Mouse (Mus musculus): ENCODE results near the gene Sec14l1.

Gene Sec14l1

DNA sequence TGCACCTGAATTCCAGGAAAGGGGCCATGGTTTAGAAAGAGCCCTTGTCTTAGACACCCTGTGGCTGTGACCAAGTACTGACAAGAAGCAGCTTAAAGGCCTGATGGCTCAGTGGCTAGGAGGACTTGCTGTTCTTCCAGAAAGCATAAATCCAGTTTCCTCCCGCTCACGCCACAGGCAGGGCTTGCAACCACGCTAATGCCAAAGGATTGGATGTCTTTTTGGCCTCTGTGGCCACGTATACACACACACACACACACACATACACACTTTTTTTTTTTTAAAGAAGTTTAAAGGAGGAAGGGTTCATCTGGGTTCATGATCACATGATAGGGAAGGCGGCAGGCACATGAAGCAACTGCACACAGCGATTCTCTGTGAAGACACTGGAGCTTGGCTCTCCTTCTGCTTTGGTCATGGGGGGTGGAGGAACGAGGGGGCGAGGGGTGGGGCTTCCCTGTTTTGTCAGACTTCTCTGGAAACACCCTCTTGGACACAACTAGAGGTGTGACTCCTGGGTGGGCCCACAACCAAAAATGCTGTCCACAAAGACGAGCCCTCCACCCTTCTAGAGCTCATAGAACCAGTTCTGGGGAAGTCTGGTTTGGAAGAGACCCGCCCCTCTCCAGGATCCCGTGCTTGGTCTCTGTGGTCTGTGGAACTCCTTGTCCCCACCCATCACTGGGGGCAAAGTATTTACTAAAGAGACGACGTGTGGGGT lies 26.5 kb upstream of the Sec14l1 start:
- no peak for DNase-seq

DNA sequence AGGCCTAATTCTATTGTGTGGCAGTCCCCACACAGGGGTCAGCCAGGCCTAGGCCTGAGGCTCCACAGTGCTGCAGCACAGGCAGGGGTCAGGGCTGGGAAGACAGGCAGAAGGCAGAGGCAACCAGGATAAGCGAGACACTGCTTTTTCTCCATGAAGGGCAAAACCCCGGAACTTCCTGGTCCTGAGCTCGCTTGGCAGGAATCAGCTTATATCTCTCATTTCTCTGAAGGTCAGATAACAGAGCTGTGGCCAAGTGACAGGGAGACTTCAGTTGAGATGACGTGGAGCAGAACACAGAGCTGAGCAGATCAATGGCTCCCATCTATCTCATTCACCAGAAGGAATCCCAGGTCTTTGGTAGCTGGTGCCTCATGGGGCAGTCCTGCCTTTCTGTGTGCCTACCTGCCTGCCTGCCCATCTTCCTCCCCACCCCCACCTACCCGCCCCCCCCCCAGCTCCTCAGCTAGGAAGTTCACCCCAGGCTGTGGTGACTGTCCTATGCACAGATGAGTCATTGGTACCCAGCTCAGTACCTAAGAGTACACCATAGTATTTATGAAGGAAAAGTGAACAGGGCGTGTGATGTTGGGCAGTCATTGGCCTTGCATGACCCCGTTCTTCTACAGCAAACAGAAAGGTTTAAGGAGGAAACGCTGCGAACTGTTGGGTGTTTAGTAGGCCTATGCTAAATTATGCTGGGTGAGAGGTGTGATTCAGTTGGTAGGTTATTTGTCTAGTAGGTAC lies 25.1 kb upstream of the Sec14l1 start:
- DNase-seq, result no peak

DNA sequence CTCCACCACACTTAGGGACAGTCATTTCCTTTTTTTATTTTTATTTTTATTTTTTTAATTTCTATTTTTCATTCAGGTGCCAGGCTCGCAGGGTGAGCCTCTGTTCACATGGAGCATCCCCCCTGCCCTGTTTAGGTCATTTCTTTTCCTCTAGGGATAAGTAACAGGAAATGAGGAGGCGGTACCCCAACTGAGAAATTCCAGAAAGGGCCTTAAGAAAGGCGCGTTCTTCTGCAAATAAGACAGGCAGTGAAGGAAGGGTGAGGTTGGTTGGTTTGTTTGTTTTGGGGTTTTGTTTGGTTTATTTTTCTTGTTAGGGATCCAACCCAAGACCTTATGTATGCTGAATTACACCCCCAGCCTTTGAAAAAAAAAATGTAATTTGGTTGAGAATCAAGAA lies 23.6 kb upstream of the Sec14l1 start:
- no peak for DNase-seq

DNA sequence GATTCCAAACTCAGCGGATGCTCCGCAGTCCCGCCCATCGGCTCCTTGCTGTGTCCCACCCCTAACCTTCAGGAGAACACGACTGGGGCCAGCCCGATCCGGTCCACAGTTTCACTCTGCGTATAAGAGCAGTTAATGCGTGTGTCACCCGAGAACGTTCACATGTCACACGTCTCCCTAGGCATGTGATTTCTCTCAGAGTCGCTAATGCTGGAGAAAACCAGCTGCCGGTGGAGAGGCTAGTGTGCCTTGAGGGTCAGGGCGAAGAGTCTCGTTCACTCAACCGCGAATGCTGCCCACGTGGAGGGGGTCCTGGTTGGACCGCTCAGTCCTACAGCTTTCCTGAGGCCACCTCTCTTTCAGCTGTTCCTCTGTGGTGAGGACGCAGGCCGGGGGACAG lies 23.1 kb upstream of the Sec14l1 start:
- peak; percentile 70 for DNase-seq

DNA sequence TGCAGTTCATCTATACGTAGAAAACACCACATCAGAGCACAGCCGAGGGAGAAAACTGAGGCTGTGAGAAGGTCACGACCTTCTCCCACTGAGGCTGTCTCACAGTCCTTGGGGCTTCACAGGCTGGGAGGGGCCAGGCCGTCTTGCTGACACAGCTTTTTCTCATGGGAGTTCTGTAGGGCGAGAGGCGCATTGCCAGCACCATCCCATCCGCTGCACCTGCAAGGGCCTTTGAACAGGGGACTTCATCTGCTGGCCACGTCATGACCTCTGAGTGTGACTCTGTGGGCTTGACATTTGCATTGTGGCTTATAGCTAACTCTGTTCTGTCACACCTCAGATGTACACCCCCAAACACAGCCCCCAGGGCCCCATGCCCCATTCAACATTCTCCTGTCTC lies 22.3 kb upstream of the Sec14l1 start:
- DNase-seq, result no peak

DNA sequence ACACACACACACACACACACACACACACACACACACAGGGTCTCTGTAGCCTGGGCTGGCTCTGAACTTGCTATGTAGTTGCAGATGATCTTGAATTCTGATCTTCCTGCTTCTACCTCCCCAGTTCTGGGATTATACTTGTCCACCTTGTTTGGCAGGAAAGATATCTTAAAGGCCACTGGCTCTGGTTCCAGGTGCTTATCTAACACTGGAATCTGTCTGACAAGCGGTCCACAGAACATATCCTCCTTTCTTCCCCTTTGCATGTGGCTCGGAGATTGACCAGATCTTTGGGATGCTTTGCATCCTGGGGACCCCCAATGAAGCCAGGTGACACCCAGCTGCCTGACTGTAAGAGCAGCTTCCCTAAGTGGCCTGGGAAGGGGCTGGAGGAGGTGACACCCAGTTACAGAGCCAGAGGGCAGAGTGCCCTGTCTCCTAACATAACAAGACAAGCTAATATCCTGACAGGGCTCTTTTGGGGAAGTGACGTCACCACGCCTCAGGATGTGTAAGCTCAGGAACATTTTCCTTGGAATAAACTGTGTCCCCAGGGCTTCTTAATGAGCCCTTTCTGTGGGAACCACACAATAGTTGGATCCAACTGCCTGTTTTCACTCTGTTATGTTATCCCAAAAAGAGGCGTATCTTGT lies 20.9 kb upstream of the Sec14l1 start:
- peak; percentile 64 for DNase-seq

DNA sequence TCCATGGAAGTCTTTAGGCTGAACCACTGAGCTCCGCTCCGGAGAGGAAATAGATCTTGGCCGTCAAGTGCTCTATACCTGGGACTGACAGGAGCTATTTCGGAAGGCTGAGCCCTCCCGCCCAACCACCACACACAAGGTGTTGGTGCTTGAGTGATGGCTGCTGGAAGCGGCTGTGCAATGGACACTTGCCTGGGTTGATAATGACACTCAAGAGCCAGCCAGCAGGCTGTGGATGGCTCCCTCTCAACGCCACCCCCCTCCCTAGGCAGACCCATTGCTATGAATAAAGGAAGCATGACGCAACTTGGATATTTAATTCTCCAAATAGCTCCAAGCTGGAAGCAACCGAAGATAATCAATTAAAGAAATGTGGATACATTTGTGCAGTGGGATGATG lies 20.3 kb upstream of the Sec14l1 start:
- no peak for DNase-seq

DNA sequence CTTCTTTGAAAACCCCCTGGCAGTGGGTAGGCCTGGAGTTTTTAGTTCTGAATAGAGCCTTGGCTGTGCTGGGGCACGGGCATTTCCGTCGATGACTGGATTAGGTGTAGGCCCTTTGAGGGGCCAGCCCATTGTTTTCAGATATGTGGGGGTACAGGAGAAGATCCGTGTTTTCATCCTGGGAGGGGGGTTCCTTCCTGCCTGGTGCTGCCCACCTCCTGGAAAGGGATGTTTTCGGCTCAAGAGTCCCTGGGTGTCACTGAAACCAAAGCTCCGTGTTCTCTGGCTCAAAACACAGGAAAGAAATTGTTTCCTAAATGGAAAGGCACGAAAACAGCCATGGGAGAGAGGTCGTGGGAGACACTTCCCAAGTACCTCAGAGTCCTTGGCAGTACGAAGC lies 17.9 kb upstream of the Sec14l1 start:
- DNase-seq, result no peak

DNA sequence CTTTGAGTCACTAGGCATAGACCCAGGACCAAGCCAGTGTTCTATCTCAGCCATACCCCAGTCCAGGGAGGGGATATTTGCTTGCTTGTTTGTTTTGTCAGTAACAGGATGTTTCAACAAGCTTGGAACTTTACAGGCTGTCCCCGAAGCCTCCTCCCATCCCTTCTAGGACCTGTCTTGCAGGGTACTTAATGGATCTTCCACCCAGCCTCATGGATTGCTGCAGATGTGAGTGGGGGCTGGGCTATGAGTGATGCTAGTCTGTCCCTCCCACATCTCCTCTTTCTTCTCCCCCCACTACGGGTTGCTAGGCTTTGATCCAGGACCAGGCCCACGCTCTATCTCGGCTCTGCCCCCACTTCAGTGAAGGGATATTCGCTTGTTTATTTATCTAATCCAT lies 16.8 kb upstream of the Sec14l1 start:
- DNase-seq, result no peak

DNA sequence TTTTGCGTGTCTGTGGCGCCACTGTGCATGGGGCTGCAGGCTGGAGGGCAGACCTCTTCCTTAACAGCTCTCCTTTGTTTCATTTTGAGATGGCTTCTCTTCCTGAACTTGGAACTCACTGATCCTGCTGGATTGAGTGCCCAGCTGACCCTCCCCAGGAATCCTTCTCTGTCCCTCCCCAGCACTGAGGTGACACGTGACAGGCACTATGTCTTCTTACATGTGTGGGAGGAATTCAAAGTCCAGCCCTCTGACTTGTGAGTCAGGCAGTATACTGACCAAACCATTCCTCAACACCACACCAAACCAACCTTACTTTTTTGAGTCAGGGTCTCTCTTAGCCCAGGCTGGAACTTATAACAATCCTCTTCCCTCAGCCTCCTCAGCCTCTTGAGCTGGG lies 16.2 kb upstream of the Sec14l1 start:
- no peak for DNase-seq

DNA sequence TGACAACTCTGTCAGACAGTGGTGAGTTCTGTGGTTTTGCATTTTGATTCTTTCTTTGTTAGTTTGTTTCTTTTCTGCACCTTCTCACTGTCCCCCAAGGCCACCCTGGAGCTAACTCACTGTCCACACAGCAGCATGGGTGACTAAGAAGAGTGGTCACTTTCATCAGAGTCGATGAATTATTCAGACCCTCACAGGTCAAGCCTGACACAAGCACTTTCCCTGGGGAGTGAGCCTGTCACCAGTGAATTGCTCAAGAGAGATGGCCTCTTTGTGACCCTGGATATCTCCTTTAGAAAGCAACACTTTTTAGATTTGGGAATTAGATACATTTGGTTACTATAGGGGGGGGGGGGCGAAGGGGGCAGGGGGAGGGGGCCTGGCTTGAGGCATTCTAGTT lies 15.6 kb upstream of the Sec14l1 start:
- no peak for DNase-seq

DNA sequence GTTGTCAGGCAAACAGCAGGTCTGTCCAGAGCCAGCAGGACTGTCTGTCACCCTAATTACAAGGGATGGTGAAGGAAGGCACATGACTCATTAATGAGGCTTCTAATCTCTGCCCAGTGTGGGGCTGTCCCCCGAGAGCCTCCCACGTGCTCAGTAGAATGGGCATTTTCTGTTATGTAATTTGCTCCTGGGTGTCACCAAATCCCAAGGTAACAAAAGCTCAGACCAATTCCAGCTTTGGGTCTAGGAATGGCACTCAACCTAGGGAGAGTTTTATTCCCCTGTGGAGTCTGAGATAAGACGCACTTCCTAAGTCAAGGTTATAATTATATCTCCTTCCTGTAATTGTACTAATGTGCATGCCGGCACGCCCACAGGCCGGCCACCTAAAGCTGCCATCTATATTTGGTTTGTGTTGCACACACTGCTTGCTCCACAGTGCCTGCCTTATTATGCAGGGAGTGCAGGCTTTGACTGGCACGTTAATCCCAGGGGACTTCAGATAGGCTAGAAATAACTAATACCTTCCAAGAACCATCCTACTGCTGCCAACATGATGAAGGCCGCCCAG lies 13.5 kb upstream of the Sec14l1 start:
- DNase-seq, result peak; percentile 72

DNA sequence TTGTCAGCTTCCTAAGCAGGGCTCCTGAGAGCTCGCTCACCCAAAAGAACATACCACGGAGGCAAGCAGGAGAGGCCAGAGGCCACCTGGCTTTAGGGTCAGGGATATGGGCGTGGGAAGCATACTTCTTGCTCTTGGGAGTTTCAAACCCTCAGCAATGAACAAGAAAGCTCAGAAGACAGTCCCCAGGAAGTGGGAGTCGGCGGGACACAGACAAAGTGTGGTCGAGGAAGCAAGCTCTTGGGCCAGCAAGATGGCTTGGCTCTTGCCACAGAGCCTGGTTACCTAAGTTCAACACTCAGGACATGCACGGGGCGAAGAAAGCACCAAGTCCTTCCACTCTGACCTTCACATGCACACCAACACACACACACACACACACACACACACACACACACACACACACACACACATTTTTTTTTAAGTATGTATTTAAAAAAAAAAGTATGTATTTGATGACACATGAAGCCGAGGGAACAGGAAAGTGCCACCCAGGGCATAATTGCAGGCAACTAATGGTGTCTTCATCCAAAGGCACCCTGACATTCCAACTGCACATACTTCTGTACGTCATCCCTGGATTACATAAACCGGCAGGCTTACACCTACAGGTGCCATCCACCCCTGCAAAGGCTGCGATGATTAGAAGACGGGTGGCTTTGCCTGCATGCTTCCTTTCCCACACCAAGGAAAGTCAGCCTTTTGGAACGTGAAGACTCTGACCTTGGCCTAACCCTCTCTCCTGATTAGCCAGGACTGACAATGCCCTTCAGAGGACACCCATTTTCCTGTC lies 12.8 kb upstream of the Sec14l1 start:
- DNase-seq, result no peak

DNA sequence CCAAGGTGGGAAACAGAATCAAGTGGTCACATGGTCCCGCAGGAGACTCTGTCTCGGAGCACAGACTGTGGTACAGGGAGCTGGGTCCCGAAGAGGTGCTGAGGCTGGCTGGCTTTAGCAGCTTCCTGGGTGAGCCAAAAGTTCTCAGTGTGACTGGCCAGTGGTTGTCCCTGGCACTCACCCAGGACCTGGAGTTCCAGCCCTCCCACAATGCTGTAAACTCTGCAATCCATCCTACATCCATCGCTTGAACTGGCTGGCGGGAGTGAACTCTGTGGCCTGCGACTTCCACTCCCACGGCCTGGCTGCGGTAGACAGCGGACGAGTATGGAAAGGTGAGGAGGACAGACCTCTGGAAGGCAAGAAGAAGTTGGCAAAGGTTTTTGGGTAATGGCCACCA lies 11.4 kb upstream of the Sec14l1 start:
- DNase-seq, result no peak

DNA sequence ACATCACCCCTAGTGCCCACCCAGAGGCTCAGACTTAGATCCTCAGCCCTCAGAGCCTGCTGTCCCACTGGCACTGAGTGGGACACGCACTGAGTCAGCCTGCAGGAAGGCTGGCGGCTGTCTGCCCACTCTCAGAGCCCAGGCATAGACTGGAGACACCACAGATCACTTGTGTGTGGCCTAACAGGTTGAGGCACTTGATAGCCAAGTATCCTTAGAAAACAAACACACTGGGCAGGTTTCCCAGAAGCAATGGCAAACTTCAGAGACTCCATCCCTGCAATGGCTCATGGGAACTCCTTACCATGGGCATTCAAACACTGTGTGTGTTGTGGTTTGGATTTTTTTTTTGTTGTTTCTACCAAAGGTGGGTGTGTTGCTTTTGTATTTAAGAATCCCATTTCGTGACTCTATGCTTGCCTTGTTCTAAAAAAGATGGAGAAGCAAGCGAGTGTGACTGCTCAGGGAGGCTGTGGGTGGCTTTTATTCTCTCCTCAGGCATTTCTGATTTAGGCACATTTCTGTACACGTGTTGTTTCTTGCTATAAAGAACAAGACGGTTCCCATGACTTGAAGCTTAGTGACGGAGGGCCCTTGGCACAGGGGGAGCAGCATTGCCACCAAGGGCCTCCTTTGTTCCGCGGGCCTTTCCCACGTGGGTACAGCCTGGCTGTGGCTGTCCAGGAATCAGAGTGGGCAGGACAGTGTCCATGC lies 10.8 kb upstream of the Sec14l1 start:
- DNase-seq, result no peak

DNA sequence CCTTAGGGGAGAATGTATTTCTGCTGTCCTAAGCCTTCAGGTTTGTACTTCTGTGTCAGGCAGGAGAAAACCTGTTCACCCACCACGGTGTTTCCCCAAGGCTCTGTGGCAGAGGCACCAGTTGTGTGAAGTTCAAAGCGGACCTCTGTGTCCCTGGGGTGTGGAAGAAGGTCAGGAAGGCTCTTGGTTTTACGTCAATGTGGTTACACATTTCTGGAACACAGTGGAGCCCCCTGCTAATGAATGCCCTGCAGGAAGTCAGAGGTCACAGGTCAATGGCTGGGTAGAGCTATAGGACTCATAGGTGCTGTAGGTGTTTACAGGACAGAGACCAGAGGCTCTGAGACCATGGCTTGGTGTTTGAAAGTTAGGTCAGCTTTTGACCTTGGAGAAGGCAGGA lies 9.7 kb upstream of the Sec14l1 start:
- DNase-seq, result no peak

DNA sequence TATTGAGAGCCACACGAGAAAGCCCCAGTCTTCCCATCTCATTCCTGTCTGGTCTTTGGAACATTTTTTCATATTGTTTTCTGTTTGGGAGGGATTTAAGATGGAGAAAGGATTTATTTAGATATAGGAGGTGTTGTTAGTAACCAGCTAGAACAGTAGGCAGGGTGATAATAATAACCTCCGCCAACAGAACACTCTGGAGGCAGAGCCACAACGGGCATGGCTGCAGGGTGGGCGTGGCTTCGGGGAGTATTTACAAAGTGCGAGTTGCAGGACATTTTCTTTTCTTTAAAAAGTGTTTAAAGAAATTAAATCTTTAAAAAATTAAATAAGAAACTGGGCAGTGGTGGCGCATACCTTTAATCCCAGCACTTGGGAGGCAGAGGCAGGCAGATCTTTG lies 9.1 kb upstream of the Sec14l1 start:
- no peak for DNase-seq

DNA sequence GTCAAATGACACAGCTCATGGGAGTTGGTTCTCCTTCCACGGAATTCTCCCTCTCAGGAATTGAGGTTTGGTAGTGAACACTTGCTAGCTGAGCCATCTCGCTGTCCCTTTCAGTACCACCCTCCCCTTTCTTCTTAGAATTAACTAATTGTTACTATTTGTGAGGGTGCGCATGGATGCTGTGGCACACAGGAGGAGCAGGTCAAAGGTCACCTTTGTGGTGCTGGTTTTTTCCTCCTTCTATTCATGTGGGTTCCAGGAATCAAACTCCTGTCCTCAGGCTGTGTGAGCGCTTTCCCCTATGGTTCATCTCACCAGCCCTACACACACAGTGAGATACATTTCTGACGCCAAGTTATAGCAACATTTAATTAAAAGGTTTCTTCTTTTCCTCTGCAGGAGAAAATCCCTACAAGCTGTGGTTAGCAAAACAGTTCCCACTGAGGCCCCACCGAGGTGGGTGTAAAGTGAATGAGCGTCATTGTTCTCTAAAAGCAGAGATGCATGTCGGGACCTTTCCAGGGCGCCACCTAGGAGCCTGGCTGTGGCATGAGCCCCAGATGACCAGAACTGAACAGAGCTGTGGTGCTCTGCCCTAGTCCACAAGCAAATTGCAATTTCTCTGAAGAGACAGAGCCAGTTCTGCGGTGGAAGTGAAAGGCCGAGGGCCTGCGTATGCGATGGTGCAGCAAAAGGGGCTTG lies 8.2 kb upstream of the Sec14l1 start:
- no peak for DNase-seq

DNA sequence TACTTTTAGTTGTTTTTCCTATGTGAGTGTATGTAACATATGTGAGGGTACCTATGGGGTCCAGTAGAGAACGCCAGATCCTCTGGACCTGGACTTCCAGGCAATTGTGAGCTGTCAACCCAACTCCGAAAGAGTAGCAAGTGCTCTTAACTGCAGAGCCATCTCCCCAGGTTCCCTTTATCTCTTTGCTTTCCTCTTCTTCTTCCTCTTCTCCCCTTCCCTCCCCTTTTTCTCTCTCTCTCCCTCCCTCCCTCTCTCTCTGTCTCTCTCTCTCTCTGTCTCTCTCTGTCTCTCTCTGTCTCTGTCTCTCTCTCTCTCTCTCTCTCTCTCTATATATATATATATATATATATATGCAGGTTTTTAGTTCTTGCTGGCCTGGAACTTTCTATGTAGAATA lies 7.1 kb upstream of the Sec14l1 start:
- DNase-seq, result no peak

DNA sequence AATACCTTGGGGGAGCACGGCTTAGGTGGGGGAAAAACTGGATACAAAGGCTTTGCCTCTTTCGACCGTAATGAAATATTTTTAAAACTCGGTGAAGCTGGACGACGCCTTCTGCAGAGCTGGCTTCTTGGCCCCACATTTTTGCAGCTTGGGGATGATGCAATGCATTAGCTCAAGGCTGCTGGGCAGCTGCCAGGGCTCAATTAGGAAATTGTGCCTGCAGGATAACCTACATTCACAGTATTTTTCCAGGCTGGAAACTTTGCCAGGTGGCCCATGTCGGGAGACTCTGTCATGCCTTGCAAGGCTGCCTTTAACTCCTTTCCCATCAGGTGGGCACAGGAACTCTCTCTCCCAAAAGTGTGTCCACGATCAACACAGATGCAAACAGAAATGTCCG lies 6.4 kb upstream of the Sec14l1 start:
- DNase-seq, result peak; percentile 71

DNA sequence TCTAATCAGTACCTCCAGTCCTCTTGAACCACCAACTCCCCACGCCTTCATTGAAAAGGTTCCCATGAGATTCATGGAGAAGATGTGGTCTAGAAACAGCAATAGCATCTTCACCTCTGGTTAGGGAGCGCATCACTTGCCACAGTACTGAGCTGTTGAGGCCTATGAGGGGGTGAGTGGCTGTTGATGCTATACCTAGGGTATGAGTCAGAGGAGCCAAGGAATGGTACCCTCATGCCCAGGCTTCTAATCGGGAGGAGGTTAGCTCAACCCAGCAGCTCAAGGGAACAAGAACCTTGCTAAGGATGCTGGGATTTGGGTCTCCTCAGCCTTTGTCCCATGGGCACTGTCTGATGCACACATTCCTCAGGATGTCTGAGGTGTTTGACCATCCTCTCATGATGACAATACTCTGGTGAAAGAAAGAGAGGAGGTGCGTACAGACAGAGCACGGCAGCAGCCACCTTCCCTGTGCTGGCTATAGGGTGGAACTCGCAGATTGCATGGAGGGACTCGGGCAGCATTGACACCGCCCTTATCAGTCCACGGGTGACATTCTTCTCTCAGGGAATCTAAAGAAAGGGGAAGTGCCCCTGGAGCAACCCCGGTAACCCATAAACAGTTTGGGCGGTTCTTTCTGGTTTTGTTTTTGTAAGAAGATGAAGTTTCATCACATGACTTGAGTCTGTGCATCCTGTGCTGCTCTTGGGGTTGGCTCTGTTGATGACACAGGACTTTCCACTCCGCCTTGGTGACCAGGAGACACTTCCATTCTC lies 5.6 kb upstream of the Sec14l1 start:
- no peak for DNase-seq
